Mouse (Mus musculus): ENCODE measurements at regions not wholly inside any gene's neighbourhood (a gene's known extent, or its start where the extent isn't known, plus 50 kb on each side); places are given as distances from the start of the nearest gene placed in this dataset.

DNA sequence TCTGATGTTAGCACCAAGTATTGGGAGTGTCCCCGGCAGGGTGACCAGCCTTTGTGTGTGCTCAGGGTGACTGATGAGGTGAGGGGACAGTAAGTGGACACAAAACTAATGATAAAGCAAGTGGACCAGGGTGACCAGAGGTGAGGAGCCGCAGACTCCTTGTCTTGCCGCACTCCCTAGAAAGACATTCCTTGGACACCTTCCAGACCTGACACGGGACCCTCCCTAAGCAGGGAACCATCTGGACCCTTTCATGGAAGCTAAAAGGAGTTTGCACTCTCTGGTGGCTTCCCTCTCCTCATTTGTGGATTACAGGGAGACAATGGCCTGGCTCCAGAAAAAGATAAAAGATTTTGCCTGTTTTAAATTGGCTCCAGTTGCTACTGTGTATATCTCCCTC is 230.7 kb downstream of the Gm12728 start:
- Histone ChIP-seq H3K27ac (replicated peaks) (no peak overlapping the region), H3K9ac (replicated peaks) (no peak overlapping the region), H3K9me3 (no peaks in the 10 kb centered on the region), H3K27me3 (no peaks in the 10 kb centered on the region), H3K36me3 (no peaks in the 10 kb centered on the region), H3K4me1 (peaks cover 6% of the 10 kb centered on the region), H3K4me3 (no peak overlapping the region), H3K4me2 (replicated peaks) (no peak overlapping the region)
- ATAC-seq (replicated peaks), result 0 out of 2 replicates have a peak, but pooled peaks have one; percentile 16
- 55% methylated on average over 4 of the region's 4 CpGs for WGBS

DNA sequence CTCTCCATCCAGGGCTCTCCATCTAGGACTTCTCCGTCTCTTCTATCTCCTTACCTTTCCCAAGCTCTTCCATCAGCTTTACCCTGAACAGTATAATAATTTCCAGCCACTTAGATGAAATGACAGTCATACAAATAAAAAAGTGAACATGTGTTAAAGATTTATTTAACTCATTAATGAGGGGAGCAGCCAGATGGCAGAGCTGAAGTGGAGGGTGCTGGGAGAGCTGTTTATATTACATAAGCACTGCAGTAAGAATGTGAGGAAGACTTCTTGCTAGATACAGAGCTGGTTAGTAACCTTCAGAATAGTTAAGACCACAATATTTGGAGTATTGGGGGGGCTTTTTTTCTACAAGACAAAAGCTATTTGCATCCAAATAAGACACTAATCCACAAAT is 234.9 kb downstream of the Gm12728 start:
- Histone ChIP-seq H3K27ac (replicated peaks) (no peak overlapping the region), H3K9me3 (no peaks in the 10 kb centered on the region), H3K9ac (replicated peaks) (no peak overlapping the region), H3K4me2 (replicated peaks) (no peak overlapping the region), H3K4me1 (peaks cover 12% of the 10 kb centered on the region), H3K36me3 (no peaks in the 10 kb centered on the region), H3K4me3 (no peak overlapping the region), H3K27me3 (no peaks in the 10 kb centered on the region)
- ATAC-seq (replicated peaks), result no peak
- 83% methylated on average over 1 of the region's 1 CpGs for WGBS

DNA sequence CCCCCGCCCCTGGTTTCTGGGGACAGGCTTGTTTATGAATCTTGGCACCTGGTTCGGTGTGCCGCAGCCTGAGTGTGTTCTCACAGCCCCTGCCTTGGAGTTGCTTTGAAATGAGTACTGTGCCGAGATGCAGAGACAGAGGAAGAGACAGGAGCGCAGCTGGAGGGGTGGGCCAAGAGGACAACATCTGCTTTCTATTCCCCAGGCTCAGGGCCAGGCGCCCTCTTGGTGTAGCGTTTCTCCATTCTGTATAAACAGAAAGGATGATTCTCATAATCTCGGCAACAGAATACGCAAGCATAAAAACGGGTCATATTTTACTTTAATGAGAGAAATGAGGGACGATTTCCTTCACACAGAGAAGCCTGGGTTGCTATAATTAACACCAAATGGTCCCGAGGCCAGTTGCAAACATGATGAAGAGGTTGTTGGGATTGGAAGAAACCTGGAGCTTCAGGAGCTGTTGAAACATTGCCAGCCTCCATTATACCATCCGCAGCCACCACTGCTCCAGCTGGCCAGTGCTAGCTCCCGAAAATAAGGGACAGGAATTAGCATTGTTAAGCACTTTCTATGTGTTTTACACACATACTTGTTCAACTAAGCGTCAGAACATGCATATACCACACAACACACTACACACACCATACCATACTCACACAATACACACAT is 236.4 kb downstream of the Gm12728 start:
- no peak overlapping the region for H3K4me3 ChIP-seq
- H3K27me3 ChIP-seq, result no peaks in the 10 kb centered on the region
- no peak overlapping the region for H3K4me2 ChIP-seq (replicated peaks)
- no peaks in the 10 kb centered on the region for H3K36me3 ChIP-seq
- H3K27ac ChIP-seq (replicated peaks), result no peak overlapping the region
- peaks cover 8% of the 10 kb centered on the region; the same call in 1 of the 2 replicates for H3K4me1 ChIP-seq
- WGBS, result 61% methylated on average over 15 of the region's 15 CpGs
- H3K9ac ChIP-seq (replicated peaks), result no peak overlapping the region
- H3K9me3 ChIP-seq, result no peaks in the 10 kb centered on the region
- ATAC-seq (replicated peaks), result no peak

DNA sequence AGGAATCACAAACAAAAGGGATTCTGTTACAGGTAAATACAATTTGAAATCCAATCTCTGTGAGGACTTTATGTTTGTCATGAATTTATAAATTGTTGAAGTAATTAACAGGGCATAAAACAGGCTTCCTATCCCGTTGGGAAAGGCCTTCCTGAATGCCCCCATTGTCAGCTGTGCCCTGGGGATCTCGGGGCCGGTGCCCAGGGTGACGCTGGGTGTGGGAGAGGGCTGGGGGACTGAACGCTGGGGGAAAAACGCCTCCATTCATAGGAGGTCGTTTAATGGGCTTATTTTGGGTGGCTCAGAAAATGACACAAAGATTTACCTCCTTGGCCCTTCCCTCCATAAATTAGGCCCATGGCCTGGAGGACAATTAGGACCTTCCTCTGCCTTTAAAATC is 250.7 kb downstream of the Gm12728 start:
- no peaks in the 10 kb centered on the region for H3K9me3 ChIP-seq
- 10% methylated on average over 7 of the region's 7 CpGs for WGBS

DNA sequence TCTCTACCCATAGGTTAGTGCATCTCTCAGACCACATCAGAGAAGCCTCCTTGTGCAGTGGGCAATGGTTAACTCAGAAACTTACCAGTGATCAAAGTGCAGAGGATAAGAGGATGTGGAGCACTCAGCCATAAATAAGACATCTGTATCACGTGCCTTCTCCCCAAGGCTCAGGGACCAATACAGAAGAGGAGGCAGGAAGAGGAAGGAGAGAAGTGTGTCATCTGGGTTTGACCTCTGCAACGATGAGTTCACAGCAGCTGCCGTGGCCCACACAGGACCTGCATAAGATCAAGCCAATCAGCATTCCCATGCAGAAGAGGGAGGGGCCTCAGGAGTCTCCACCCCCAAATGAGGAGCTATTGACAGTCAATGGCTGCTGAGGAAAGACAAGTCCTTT is 252.8 kb downstream of the Gm12728 start:
- H3K27me3 ChIP-seq, result no peaks in the 10 kb centered on the region
- WGBS, result 77% methylated on average over 3 of the region's 3 CpGs
- H3K27ac ChIP-seq (replicated peaks), result no peak overlapping the region
- H3K4me2 ChIP-seq (replicated peaks), result no peak overlapping the region
- no peaks in the 10 kb centered on the region for H3K36me3 ChIP-seq
- no peak overlapping the region for H3K4me3 ChIP-seq
- H3K4me1 ChIP-seq, result peaks cover 7% of the 10 kb centered on the region
- H3K9ac ChIP-seq (replicated peaks), result no peak overlapping the region
- ATAC-seq (replicated peaks), result no peak
- H3K9me3 ChIP-seq, result no peaks in the 10 kb centered on the region

More for the DNA sequence above, 250.7 kb downstream of the Gm12728 start:
- no peak overlapping the region for H3K9ac ChIP-seq (replicated peaks)
- H3K4me3 ChIP-seq, result no peak overlapping the region
- no peaks in the 10 kb centered on the region for H3K27me3 ChIP-seq
- 0 out of 2 replicates have a peak, but pooled peaks cover 6% of the 10 kb centered on the region for H3K4me1 ChIP-seq
- H3K4me2 ChIP-seq (replicated peaks), result no peak overlapping the region
- no peak overlapping the region for H3K27ac ChIP-seq (replicated peaks)
- H3K36me3 ChIP-seq, result no peaks in the 10 kb centered on the region
- no peak for ATAC-seq (replicated peaks)

DNA sequence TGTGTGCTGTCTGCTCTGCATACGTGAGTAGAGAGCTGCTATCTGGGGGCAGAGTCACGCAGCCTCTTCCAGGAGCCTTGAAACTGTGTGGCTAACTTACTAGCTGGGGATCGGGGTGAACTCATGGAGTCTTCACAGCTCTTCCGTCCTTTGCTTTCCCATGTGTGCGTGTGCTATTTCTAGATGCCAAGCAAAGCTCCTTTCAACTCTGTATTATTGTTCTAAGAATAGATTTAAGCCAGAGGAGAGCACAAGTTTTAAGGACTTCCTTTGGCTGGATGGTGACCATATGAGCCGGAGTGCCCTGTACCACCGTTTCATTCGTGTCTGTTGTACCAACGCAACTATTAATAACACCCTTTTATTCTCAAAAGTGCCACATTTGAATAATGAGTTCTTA is 254.0 kb downstream of the Gm12728 start:
- no peak overlapping the region for H3K4me3 ChIP-seq
- no peaks in the 10 kb centered on the region for H3K36me3 ChIP-seq
- H3K27ac ChIP-seq (replicated peaks), result no peak overlapping the region
- H3K9me3 ChIP-seq, result no peaks in the 10 kb centered on the region
- H3K4me1 ChIP-seq, result peaks cover 15% of the 10 kb centered on the region
- H3K9ac ChIP-seq (replicated peaks), result no peak overlapping the region
- H3K4me2 ChIP-seq (replicated peaks), result no peak overlapping the region
- WGBS, result 72% methylated on average over 9 of the region's 9 CpGs
- H3K27me3 ChIP-seq, result no peaks in the 10 kb centered on the region
- ATAC-seq (replicated peaks), result no peak

DNA sequence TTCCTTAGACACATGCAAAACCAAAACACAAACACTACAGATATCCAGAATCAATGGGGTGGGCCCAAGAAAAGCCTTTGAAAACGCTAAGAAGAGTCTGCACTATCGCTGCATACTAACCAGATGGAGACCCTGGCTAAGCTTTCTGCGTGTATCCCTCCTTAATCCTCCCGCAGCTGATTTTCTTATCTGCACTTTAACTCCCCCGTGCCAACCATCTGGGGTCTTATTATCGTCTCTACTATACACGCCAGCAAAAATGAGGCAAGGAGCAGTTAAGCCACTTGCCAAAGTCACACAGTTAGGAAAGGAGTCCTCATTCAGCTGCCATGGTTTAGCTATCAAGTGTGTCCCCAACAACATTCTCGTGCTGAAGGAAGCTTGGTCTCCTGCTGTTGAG is 258.4 kb downstream of the Gm12728 start:
- H3K36me3 ChIP-seq, result no peaks in the 10 kb centered on the region
- H3K27ac ChIP-seq (replicated peaks), result peak overlapping the region; percentile 23; the same call in 1 of the 2 replicates
- 46% methylated on average over 8 of the region's 8 CpGs for WGBS
- no peaks in the 10 kb centered on the region for H3K27me3 ChIP-seq
- H3K4me2 ChIP-seq (replicated peaks), result no peak overlapping the region
- peak; percentile 68 for ATAC-seq (replicated peaks)
- no peaks in the 10 kb centered on the region for H3K9me3 ChIP-seq
- no peak overlapping the region for H3K9ac ChIP-seq (replicated peaks)
- no peak overlapping the region for H3K4me3 ChIP-seq
- H3K4me1 ChIP-seq, result peaks cover 9% of the 10 kb centered on the region

DNA sequence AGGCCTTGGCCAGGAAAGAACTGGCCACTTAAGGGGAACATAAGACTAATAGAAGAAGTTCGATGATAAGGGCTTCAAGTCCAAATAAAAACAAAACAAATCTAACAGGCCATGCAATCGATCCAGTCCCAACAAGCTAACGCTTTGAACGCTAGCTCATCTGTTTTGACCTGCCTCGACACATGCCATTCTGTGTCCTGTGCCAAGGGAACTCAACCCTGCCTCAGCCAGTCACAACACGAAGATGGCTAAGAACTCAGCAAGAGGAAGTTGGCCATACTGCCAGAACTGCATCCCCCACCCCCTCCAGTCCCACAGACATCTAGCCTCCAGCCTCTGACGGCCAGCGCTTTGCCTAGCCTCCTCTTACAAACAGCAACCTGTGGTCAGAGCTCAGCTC is 259.1 kb downstream of the Gm12728 start:
- 76% methylated on average over 8 of the region's 8 CpGs for WGBS
- no peaks in the 10 kb centered on the region for H3K36me3 ChIP-seq
- no peak overlapping the region for H3K9ac ChIP-seq (replicated peaks)
- H3K27me3 ChIP-seq, result no peaks in the 10 kb centered on the region
- ATAC-seq (replicated peaks), result no peak
- no peaks in the 10 kb centered on the region for H3K9me3 ChIP-seq
- H3K4me2 ChIP-seq (replicated peaks), result no peak overlapping the region
- H3K4me1 ChIP-seq, result peaks cover 9% of the 10 kb centered on the region
- 0 out of 2 replicates have a peak overlapping the region, but pooled peaks have one; percentile 23 for H3K27ac ChIP-seq (replicated peaks)
- H3K4me3 ChIP-seq, result no peak overlapping the region

DNA sequence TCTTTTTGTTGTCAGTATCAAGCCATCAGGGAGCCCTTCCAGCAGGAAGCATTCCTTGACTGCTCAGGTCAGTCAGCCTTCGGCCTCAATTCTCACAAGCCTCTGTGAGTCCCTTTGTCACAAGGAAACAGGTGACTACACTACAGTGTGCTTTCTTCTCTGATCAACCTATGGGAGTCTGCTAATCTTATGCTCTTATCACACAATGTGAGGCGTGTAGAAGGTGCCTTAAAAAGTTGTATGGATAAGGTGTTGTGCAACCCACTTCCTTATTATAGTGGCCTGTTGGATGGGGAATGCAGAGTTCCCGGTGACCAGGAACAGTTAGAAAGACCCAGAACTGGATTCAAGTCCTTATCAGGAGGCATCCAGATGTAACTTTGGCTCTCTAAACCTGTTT is 260.2 kb downstream of the Gm12728 start:
- H3K9ac ChIP-seq (replicated peaks), result no peak overlapping the region
- H3K36me3 ChIP-seq, result no peaks in the 10 kb centered on the region
- no peaks in the 10 kb centered on the region for H3K27me3 ChIP-seq
- no peak overlapping the region for H3K27ac ChIP-seq (replicated peaks)
- H3K4me2 ChIP-seq (replicated peaks), result no peak overlapping the region
- H3K4me3 ChIP-seq, result no peak overlapping the region
- no peaks in the 10 kb centered on the region for H3K9me3 ChIP-seq
- ATAC-seq (replicated peaks), result no peak
- H3K4me1 ChIP-seq, result peaks cover 9% of the 10 kb centered on the region
- 92% methylated on average over 3 of the region's 3 CpGs for WGBS

DNA sequence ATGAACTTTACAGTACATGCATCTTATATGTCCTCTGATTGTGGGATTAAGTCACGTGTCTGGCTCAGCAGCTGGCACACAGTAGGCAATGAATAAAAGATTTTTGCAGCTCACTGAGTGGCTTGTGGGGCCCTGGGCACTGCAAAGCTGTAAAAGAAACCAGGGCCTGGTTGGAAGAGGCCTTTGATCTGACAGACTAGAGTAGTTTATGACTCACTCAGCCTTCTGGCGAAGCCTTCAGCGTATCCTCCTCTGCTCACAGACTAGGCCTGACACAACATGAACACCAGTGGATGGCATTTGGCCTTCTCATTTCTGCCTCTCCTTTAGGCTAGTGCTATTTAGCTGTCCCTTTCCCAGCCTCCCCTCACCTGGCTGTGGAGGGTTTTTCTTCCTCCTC is 260.6 kb downstream of the Gm12728 start:
- H3K9ac ChIP-seq (replicated peaks), result no peak overlapping the region
- H3K27ac ChIP-seq (replicated peaks), result no peak overlapping the region
- H3K4me2 ChIP-seq (replicated peaks), result no peak overlapping the region
- H3K36me3 ChIP-seq, result no peaks in the 10 kb centered on the region
- H3K9me3 ChIP-seq, result no peaks in the 10 kb centered on the region
- ATAC-seq (replicated peaks), result no peak
- H3K27me3 ChIP-seq, result no peaks in the 10 kb centered on the region
- WGBS, result 55% methylated on average over 3 of the region's 3 CpGs
- H3K4me1 ChIP-seq, result peaks cover 9% of the 10 kb centered on the region
- H3K4me3 ChIP-seq, result no peak overlapping the region

DNA sequence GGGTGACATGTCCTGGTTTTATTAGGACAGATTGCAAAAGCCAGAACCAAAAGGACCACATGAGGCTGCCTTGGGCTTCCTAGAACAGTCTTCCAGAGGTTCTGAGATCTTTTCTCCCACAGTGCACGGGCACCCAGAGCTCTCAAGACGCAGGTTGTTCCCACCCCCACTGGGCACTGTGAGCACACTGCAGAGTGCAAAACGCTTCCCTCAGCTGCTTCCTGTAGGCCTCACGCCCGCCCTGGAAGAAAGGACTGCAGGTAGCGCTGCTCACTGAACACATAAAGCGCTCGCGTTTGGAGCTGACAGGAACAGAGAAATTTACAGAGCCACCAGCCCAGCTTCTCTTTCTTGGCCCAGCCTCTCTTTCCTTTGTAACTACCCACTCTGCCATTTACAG is 262.5 kb upstream of the Usp24 start:
- Histone ChIP-seq H3K36me3 (no peaks in the 10 kb centered on the region), H3K27ac (replicated peaks) (no peak overlapping the region), H3K4me3 (no peak overlapping the region), H3K4me2 (replicated peaks) (no peak overlapping the region), H3K9ac (replicated peaks) (no peak overlapping the region), H3K27me3 (no peaks in the 10 kb centered on the region), H3K4me1 (0 out of 2 replicates have a peak, but pooled peaks cover under 1% of the 10 kb centered on the region), H3K9me3 (no peaks in the 10 kb centered on the region)
- ATAC-seq (replicated peaks), result no peak
- 72% methylated on average over 9 of the region's 9 CpGs for WGBS

DNA sequence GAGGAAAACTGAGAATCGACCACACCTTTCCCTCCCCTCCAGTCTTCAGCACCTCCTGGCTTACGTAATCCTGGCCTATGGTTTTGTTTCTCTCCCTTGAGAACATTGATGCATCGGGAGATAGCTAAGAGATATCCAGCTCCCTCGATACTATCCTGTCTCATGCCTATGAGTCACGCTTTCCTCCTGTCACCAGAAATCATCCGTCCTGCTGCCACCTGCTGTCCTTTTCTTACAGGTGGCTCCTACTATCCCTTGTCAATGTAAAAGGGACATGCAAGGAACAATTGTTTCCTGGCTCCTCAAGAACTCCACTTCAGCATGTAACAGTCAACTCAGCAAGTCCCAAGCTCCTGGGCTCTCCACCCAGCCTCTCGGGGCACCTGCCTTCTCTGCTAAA is 261.7 kb upstream of the Usp24 start:
- Histone ChIP-seq H3K4me2 (replicated peaks) (no peak overlapping the region), H3K36me3 (no peaks in the 10 kb centered on the region), H3K4me3 (no peak overlapping the region), H3K9me3 (no peaks in the 10 kb centered on the region), H3K9ac (replicated peaks) (no peak overlapping the region), H3K27me3 (no peaks in the 10 kb centered on the region), H3K27ac (replicated peaks) (no peak overlapping the region), H3K4me1 (no peaks in the 10 kb centered on the region)
- WGBS, result 83% methylated on average over 7 of the region's 7 CpGs
- no peak for ATAC-seq (replicated peaks)

DNA sequence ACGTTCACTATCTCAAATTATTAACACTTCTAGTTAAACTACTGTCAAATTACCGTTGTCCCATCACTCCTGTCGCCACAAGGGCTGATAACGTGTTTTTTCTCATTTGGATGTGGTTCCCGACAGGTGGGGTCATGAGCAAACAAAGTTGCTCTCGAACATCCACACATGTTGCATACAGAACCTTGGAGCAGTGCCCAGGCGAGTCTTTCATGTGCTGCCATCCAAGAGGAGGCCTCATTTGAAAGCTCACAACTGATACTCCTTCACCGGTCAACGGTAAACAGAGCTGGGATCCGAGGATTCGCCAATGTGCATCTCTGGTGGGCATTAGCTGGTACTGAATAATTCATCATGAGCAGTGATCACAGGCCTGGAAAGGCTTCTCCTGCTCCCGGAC is 253.4 kb upstream of the Usp24 start:
- WGBS, result 33% methylated on average over 12 of the region's 12 CpGs
- H3K4me1 ChIP-seq, result peaks cover 6% of the 10 kb centered on the region
- ATAC-seq (replicated peaks), result peak; percentile 41; the same call in 1 of the 2 replicates
- H3K4me3 ChIP-seq, result no peak overlapping the region
- H3K9ac ChIP-seq (replicated peaks), result no peak overlapping the region
- no peaks in the 10 kb centered on the region for H3K27me3 ChIP-seq
- H3K9me3 ChIP-seq, result no peaks in the 10 kb centered on the region
- no peaks in the 10 kb centered on the region for H3K36me3 ChIP-seq
- H3K4me2 ChIP-seq (replicated peaks), result no peak overlapping the region
- no peak overlapping the region for H3K27ac ChIP-seq (replicated peaks)

Data from forebrain, embryonic 15.5 days (tissue).